Mouse (Mus musculus): Measurements from ENCODE around the gene Cxcl17.
A peak's percentile ranks its signal among the peaks of the same experiment; 100 is the strongest.
"Not testable (repeated sequence)": the region's sequence is repeated elsewhere in the genome, so short reads cannot be mapped to it uniquely, and the experiment has no call there.

Gene Cxcl17

DNA sequence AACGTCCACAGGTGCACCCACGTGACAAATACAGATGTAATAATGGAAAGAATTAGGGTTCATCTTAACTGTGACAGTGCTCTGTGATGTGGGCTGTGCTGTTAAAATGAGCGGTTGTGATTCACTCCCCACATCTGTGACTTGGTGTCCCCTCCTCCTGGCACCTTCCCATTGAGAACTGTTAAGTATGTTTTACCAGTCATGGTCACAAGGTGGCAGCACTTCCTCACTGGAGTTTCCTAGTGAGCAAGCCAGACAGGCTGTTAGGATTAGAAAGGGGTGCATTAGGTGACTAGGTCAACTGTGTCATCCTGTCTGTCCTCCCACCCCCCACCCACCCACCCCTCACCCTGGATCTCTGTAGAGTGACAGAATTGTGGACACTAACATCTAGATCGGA, 11.7 kb upstream of the Cxcl17 start:
- DNase-seq, result peak; percentile 82

DNA sequence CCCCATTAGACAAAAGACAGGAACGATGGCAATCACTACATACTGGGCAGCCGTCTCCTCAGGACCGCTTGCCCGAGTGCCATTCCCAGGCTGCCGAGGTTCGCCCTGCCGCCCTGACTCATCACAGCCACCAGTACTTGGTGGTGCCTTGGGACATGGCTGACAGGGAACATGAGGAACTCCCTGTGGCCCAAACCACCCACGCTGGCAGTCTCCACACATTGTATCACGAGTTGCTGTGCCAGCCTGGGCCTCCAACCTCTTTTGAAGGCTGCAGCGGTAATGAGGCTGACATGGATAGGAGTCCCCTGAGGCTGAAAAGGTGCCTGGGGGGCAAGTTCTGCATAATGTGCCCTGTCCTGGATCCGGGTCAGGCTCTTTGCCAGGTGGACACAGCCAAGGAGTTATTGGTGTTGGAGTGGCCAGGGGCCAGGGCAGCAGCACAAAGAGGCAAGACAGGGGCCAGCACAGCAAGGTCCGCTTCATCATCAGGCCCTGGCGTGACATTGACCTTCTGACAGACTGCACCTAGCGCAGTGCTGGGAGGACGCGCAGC, 9.7 kb upstream of the Cxcl17 start:
- DNase-seq, result no peak

DNA sequence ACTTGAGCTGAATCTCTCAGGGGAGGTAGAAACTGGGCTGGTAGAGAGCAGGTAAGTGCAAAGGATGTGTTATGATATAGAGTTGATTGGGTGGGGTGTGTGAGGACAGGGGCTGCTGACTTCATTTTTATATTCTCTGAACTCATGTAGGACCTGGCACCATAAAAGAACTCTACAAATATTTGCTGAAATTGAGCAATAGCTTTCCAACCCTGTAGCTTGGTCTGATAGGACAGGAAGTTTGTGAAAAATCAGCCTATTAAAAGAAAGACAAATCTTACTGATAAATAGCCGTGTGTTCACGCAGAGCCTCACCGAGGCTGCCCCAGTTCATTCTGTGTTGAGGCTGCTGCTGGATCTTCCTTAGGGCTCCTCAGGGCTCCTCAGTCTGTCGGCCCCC, 7.3 kb upstream of the Cxcl17 start:
- no peak for DNase-seq

DNA sequence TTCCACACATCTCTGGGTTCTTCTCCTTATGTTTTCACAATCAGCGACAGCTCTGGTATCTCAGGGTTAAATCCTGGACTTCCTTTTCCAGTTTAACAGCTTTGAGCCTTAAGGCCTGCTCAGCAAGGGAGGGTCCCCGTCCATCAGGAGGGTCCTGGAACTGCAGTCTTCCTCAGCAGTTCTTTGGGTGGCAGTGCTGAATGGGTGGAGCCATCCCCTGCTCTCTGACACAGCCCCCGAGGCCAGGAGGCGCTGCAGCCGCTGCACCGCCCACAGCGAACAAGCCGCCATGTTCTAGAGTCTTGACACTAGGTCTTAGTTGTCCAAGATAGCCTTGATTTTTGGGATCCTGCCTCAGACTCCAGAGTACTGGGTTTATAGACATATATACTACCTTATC, 6.8 kb upstream of the Cxcl17 start:
- no peak for DNase-seq

DNA sequence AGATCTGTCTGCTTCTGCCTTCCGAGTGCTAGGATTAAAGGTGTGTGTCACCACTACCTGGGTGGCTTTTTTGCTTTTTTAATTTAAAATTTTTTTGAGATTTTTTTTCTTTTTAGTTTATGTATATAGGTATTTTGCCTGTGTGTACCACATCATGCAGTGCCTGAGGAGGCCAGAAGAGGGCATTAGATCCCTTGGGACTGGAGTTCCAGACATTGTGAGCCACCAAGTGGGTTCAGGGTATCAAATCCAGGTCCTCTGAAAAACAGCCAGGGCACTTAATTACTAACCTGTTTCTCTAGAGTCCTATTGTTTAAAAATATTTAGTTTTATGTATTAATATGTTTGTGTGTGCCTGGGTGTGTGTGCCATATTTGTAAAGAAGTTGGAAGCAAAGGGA, 4.9 kb upstream of the Cxcl17 start:
- no peak for DNase-seq

DNA sequence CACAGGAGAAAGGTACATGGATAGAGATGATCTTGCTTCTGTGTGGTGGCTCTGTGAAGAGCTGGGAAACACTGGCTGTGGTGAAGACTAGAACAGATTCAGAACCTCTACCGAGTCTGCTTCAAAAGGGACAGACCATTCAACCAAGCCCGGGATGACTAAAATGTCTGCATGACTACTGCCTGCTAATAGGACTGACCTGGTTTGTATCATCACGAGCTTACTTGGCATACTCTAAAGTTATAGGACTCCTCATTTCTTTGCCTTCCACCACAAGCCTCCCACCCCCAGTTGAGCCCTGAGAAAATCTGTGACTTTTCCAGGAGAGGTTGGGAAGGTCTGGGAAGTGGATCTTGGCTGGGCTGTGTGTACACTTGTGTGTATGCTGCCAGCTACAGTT, 825 bp downstream of the Cxcl17 start:
- DNase-seq, result no peak

DNA sequence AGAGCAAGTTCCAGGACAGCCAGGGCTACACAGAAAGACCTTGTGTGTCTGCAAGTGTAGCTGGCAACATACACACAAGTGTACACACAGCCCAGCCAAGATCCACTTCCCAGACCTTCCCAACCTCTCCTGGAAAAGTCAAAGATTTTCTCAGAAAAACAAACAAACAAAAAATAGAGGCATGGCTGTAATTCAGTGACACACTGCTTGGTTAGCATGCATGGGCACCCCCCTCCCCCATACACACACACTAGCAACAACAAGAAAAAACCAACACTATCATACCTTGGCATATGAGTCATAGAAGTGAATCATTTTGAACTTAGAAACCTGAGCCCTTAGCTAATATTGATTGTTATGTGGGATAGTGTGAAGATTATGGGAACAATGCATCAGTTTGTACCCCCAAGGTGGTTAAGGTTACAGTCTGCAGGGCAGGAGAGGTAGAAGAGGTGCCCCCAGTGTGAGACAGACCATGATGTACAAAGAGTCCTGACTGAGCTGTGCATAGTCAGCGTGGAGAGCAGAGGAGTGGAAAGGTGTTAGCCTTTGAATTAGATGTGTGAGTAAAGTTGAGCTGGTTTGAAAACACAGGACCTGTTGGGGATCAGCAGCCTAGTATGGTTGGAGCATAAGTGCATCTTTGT, 1.6 kb downstream of the Cxcl17 start:
- DNase-seq, result no peak

DNA sequence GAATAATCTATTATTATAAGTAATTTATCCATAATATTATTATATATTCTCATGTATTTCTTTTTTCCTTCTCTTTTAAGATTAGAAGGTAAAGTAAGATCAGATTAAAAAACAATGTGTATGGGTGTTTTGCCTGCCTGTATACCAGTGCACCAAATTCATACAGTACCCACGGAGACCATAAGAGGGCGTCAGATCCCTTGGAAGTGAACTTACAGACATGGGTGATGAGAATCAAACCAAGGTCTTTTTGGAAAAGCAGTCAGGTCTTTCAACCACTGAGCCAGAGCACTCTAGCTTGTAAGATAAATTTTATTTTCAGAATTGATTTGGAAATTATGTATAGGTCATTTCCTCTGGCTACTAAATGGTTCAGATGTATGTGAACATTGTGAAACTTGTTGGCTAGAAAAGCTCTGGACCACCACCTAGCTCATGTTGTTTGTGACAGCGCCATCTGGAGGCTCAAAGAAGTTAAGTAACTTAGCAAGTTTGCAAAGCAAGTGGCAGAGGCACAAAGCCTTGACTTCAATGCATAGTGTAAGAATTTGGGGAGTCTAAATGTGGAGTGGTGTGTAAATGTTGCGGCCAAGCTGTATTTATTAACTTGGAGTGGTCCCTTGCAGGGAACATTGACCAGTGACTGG, 3.4 kb downstream of the Cxcl17 start:
- DNase-seq, result no peak

DNA sequence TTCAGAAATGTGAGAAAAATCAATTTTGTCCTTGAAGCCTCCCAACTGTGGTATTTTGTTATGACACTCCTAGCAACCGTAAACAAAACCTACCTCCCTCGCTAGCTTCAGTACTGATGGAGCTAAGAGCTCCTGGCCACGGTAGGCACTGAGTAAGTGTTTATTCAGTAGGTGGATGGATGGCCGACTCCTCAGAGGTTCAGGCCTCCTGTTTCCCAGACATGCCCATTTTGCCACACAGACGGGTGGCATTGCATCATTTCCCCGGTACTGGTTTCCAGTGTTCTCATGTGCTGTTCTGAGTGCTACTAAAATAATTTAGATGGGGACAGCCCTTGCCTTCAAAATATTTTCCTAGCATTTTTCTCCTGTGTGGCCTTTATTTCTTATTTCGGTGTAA, 6.2 kb downstream of the Cxcl17 start:
- no peak for DNase-seq

DNA sequence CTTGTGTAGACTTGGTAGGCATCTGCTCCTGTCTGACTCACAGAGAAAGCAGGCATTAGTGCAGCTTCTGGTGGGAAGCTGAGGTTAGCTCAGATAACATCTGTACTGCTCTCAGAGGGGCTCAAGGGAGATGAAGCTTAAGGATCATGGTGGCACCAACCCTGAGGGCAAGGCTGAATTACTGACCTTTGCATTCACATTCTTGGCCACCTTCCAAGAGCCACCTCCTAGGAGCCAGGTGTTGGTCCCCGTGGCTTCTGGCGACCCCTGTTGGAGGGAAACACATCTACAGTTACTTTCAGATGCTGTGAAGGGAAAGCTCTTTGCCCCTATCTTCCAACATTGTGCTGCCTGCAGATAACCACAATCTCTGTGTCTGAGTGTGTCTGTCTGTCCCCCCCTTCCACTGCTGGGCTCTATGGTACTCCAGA, 10.0 kb downstream of the Cxcl17 start:
- DNase-seq, result peak; percentile 56

DNA sequence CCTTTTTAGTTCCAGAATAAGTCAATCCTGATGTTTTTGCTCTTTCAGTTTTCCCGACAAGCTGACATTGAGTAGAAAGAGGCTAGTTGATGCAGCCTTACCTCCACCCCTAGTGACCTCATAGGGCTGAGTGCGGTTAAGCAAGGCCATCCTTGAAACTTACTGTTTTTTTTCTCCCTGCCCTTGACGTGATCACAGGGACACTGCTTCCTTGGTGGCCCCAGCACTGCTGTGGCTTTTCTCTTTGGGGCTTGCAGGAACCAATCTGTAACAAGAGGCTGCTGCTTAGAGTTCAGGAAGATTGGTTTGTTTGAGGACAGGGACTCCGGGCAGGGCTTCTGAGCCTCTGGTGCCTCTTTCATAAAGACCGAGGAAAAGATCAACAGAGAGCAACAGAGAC, 10.7 kb downstream of the Cxcl17 start:
- DNase-seq, result no peak

DNA sequence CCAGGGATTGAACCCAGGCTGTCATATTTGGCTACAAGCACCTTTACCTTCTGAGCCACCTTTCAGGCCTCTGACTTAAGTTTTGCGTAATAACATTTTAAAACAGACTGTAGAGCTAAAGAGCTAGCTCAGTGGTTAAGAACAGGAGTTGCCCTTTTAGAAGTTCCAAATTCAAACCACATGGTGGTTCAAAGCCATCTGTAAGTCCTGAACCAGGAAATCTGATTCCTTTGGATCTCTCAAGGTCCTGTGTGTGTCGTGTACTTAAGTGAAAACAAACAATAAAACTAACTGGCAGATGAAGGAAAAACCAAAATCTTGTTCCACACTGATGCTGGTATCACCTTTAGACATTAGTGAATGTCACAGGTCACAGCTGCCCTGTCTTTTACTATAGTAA, 11.1 kb downstream of the Cxcl17 start:
- DNase-seq, result no peak

DNA sequence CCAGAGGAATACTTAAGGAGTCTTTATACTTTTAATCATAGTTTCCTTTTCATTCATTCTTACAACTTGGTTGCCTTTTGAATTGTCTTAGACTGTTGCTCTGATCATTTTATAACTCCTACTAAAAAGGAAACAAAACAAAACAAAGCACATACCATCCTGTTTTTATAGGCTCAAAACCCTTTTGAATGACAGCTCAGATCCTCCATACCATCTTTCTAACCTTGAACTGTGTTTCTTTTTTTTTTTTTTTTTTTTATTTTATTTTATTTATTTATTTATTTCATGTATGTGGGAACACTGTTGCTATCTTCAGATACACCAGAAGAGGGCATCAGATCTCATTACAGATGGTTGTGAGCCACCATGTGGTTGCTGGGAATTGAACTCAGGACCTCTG, 13.7 kb downstream of the Cxcl17 start:
- DNase-seq, result not testable (repeated sequence)

DNA sequence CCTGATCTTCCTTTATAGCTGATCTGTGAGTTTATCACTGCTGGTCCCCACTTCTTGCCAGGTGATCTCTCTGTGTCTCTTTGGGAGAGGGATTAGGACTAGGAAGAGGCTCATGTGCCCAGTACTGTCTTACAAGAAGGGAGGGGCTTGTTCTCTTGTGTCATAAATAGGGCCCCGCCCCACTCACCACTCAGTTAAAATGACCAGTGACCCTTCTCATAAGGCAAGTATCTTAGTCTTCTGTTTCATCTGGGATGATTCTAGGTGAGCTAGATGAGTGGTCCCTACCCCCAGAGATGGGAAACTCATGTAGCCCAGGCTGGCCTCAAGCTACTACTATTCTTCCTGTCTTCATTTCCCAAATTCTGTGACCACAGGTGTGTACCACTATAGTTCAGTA, 14.1 kb downstream of the Cxcl17 start, which contains the start of gene Lipe:
TSS of gene Lipe (minus strand) at position 101 of the 400 bp plus-strand sequence.
- peak; percentile 36 for DNase-seq

DNA sequence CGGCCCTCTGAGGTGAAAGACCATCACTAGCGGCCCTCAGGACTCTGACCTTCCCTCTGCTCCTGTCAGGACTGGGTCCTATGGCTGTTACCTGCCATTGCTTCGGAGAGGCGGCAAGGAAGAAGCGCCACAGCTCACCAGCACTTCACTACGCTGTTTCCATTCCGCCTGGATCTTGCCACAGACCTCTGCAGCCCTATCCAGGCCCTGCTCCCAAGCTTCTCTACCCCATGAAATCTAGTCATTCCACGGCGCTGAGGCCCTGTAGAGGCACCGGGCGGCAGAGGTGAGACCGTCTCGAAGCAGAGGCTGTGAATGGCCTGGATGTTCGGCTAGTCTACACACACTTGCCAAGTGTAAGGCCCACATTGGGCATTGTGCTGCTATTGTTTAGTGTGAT, 16.1 kb downstream of the Cxcl17 start:
- DNase-seq, result no peak

DNA sequence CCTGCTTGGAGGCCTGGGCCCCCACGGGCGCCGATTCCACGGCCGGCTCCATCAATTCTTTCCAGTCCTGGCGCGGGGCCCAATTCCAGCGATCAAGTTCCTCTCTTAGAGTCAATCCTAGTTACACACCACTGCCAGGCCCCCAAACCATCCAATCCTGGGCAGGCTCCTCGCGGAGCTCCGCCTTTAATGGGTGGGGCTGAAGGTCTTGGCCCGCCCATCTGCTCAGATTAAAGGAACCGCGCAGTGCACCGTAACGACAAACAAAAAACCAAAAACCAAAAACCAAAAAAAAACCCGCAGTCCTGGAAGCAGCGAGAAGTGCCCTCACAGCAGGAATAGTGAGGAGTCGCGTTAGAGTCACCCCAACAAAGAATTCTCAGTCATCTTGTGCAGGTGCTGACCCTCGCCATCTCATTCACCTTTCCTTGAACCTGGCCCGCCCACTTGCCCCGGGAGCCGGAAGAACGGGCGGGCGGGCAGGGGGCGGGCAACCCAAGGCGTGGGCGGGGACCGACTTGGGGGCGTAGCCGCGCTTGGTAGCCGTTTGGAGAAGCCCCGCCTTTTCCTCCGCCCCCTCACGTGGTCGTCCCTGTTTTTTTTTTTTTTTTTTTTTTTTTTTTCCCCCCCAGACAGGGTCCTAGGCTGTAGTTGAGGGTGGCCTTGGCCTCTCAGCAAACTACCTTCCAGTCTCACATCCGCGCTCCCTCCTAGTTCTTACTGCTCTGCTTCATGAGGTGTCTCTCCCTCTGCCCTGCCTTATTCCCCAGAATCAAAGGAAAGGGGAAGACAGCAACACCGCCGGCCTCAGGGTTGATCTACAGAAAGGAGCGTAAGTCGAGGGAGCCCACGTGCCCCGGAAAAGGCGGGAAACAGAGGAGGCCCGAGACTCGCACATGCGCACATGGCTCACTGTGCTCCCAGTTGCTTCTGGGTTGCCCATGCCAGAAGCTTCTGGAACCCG, 16.8 kb downstream of the Cxcl17 start:
- peak; percentile 97 for DNase-seq

DNA sequence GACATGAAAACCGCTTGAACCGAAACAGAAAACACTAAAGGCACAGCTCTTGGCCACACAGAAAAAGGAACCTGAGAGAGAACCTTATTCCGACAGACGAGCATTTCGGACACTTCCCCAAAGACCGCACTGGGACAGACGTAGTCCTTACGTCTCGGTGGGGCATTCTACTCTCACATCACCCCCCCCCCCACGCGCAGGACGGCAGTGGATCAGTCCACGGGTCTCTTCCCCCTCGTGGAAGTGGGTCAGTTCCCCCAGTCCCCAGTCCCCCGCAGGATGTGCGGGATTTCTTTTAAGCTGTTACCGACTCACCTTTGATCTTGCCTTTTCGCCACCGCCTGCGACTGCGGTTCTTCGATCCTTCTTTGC, 17.5 kb downstream of the Cxcl17 start:
- no peak for DNase-seq

DNA sequence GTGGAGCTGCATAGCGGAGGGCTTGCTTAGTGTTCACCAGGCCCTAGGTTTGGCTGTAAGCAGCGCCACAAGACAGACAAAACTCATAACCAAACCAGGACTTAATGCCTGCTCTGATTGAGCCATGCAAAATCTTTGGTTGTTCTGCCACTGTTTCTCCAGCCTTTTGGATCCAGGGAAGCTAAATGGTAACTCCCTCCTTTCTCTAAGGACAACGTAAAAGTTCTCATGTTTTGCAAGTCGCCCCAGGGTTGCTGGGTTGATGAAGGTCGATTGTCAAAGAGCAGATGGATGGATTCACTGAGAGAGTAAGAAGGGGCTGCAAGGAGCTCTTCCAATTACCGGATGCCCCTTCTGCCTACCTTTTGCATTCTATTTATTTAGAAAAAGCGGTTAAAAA, 17.9 kb downstream of the Cxcl17 start:
- no peak for DNase-seq

DNA sequence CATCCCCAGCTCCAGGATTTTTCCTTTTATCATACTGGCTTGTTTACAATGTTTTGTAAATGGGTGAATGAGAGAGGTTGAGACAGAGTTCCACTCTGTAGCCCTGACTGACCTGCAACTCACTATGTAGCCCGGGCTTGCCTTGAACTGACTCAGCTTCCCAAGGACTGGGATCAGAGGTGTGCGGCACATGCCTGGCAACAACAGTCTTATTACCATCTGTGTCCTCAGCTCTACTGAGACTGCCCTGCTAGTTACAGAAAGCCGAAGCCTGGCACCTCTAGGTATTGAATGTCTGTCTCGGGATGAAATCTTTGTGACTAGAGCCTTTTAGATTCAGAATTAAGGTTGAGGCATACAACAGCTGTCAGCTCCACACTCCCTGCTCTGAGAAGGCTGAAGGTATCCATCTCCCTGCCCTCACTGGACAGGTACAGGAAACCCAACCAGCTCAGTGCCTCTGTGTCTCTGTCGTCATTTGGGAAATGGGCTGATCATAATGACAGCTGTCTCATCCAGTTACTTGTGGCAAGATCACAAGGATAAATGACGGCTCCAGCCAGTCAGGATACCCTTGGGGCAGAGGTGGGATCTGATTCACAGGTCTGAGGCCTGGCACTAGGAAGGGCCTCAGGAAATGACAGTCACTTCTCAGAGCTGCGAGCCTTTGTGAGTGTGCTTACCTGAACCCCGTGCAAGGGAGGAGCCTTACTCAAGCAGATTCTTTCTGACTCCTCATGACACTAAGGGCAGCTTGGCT, 19.1 kb downstream of the Cxcl17 start:
- peak; percentile 43 for DNase-seq

DNA sequence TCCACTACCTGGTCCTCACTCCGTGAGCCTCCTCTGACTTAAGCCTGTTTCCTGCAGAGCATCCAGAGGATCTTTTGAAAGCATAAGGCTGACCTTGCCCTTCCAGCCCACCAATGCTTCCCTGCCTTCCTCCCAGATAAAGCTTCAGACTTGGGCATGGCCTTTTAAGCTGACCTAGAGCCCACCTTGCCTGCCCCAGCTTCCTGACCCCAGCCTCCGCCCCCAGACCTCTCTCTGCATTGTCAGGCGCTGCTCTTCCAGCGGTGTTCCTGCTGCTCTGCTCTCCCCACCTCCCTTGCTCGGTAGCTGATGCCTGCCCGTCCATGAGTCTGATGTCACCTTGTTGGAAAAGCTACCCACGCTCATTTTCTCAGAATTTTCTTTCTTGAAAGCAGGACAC, 19.8 kb downstream of the Cxcl17 start:
- DNase-seq, result no peak

DNA sequence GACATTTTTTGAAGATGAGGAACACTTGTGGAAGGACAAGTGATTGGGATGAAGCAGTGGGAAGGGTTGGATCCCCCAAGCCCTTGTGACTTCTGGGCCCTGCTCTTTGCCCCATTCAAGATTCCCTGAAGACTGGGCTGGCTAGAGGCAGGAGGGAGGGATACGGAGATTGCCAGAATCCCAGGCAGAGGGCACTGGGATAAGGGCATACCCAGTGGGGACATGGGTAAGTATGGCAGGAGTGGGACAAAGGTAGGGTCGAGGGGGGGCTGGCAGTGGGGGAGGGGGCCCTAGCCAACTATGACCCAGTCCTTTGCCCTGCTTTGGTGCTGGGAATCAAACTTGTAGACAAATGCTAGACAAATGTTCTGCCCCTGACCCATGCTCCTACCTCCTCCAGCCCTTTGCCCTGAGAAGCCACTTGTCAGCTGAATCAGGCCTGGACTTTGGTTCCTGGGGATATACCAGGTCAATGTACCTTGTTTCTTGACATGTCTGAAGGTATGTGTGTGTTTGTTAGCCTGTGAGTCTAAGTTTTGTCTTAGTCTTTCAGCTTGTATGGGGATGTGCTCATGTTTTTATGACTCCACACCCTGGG, 20.7 kb downstream of the Cxcl17 start:
- DNase-seq, result no peak

DNA sequence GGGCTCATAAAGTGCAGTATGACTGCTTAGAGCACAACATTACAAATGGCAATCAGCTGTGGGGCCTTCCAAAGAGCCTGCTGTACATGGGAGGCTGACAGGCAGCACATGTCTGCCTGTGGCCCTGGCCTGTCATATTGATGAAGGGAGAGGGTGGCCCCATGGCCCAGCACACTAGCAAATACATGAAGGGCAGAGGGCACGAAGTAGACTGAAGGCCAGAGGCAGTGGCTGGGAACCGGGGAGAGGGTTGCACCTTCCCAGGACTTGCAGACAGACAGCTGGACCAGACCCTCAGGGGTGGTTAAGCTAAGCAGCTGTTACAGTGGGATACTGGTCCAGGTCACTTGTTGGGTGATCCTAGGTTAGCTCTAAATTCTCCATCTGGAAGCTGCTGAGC, 21.7 kb downstream of the Cxcl17 start:
- no peak for DNase-seq

Data from cerebellum, adult 9-10 months (tissue).